Mouse (Mus musculus) retina, postnatal 7 days (tissue): Measurements from ENCODE around the gene Vps35l.

Experiments
- DNase-seq: peaks from one replicate; pipeline ENCODE4 v3.0.0-alpha.2; 2012; ENCODE audit warnings: low read depth, low spot score

Gene Vps35l

DNA sequence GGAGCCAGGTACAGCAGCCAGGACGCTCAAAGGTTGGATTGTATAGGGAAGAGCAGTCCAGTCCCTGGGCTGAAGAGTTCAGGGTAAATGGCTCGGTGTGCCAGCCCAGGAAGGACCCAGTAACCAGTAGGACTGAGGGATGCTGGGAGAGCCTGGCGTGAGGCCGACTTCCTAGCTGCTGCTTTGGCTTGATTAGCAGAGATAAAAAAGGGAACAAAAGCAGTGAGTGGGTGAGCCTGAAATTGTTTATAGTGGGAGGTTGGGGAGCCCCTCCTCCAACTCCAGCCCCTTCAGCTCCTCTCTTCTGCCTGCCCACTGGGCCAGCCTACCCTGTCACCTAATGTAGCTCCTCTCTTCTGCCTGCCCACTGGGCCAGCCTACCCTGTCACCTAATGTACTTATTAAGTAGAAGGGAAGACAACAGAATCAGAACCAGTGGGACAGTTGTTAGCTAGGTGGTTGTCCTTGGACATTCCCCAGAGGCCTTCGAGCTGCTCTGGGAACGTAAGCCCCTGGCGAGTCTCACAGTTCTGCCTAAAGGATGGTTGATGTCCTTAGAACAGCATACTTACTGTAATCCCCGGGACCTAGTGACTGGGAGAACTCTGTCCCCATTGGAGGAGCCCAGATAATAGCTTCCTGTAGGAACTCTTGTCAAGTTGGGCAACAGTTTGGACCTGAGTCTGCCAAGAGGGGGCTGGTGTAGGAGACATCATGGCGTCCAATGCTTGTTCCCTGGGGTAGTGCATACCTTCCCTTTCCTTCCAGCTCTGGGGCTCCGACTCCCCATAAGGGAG, 37.8 kb downstream of the Vps35l start:
- DNase-seq: no peak

DNA sequence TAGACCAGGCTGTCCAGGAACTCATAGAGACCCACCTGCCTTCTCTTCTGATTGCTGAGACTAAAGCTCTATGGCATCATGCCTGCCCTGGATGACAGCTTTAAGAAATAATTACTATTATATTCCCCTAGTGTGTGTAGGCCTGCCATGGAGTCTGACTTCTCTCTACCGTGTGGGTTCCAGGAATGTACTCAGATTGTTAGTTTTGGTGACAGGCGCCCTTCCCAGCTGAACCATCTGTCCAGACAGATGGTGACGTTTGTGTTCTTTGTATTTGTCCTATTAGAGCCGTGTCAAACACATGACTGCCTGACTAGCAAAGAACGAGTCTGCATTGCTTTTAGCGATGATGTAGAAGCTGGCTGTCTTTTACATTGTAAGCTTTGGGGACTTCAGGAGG, 38.5 kb downstream of the Vps35l start:
- DNase-seq: no peak

DNA sequence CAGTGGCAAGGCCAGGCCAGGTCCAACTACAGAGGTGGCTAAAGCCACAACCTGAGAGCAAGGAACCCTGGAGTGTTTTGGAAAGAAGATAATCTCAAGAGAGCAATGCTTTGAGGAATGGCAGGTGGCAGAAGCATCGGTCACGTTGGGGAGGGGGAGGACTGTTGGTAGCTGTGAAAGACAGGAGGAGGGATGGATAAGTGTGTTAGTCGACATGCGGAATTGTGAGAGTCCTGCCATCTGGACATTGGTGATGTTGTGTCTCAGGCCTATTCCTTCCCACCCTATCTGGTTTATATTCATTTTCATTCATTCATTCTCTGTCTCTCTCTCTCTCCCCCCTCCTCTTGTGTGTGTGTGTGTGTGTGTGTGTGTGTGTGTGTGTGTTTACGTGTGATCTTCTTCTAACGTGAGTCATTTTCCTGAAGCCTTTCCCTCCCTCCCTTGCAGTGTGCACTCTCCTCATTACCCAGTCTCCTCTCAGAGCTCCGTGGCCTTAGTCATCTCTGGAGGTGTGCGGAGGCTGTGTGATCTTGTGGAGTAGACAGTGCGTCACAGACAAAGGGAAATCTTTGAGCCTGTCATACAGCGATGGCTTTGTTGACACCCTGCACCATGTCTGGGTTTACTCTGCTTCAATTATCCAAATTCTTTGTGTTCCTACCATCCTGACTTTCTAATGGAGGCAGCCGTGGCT, 43.4 kb downstream of the Vps35l start:
- DNase-seq: no peak

- no peak for DNase-seq
Observed at GRCm38 (mm10) chr7:118786091-118786490, 46.1 kb downstream of the Vps35l start.

- no peak for DNase-seq
Observed at GRCm38 (mm10) chr7:118787326-118787725, 47.3 kb downstream of the Vps35l start.

- DNase-seq: no peak
Observed at GRCm38 (mm10) chr7:118788481-118788880, 48.5 kb downstream of the Vps35l start.

GRCm38 (mm10) chr7:118790292-118790691, 50.3 kb downstream of the Vps35l start:
- DNase-seq: no peak

- DNase-seq: no peak
Observed at GRCm38 (mm10) chr7:118793899-118794298, 53.9 kb downstream of the Vps35l start.

DNA sequence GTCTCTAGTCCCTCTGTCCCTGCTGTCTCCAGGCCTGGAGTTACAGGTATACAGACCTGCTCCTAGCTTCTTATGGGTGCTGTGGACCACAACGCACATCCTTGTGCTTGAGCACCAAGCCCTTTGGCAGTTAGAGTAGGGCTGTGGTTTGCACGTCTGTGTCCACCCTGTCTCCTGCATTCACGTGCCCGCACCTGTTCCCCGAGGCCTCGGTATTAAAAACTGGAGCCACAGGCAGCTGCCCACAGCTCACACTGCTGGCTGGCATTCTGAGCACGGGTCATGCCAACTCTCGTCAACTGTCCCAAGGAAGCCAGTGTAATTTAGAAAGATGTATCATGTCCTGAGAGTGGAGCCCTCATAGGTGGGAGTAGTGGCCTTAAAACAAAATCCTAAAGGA, 55.8 kb downstream of the Vps35l start:
- no peak for DNase-seq

DNA sequence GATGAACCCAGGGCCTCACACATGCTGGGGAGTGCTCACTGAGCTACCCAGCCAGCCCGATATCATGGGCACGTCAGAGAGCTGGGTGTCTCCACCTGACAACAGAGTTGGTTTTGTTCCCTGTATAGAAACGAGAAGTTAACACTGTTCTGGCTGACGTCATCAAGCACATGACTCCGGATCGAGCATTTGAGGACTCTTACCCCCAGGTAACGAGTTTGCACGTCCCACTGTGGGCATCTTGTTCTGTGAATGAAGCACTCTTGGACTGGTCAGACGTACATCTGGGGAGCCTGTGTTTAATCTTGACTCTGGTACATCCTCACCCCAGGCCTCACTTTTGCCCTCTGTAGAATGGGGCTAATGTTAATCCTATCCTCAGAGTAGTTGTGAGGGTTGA, 56.8 kb downstream of the Vps35l start:
- no peak for DNase-seq

- no peak for DNase-seq
Observed at GRCm38 (mm10) chr7:118797600-118797999, 57.6 kb downstream of the Vps35l start.

- no peak for DNase-seq
Observed at GRCm38 (mm10) chr7:118798105-118798570, 58.1 kb downstream of the Vps35l start.

- DNase-seq: no peak
Observed at GRCm38 (mm10) chr7:118800112-118800734, 60.2 kb downstream of the Vps35l start.

GRCm38 (mm10) chr7:118801791-118802190, 61.8 kb downstream of the Vps35l start:
- DNase-seq: no peak

DNA sequence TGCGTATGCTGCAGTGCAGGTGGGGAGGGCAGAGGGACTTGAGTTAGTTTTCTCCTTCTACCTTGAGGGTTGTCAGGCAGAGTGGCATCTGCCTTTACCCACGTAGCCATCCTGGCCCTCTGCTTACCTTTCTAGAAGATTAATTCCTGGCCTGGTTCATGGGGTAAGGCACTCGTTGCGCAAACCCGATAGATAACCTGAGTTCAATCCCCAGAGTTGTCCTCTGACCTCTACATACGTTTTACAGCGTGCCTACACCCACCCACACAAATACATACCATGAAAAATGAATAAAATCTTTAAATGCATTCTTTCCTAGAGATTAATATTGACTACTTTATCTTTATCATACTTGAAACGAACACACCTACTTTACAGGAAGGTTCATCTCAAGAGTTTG, 63.4 kb downstream of the Vps35l start:
- DNase-seq: no peak

GRCm38 (mm10) chr7:118806631-118807411, 66.8 kb downstream of the Vps35l start:
- no peak for DNase-seq

- DNase-seq: no peak
Observed at GRCm38 (mm10) chr7:118807899-118808298, 67.9 kb downstream of the Vps35l start.

DNA sequence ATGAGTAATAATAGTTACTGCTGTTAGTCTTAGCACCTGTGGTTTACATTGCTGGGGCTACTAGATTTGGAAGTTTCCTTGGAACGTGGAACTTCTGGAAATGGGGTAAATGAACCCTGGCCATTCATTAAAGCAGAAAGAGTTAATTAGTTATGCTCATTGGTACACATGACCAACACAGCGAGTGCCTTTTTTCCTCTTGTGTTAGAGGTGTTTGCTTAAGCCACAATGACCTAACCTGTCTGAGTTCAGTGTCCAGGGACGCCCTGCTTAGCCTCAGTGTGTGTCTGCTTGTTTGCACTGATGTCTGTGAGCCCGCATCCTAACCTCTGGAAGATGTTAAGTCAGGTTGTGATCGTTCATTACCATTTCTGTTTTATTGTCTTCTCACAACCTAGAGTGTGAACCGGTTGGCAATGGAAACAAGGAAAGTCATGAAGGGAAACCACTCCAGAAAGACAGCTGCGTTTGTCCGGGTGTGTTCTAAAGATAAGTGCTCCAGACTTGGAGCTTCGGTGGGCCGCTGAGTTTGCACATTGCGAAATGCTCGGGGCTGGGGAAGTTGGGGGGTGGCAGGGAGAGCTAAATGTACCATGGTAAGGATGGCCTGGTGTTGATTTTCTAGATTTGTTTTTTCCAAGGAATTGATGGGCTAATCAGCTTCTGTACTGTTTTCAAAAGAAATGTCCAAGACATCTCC, 71.5 kb downstream of the Vps35l start:
- DNase-seq: no peak

- no peak for DNase-seq
Observed at GRCm38 (mm10) chr7:118813592-118813991, 73.6 kb downstream of the Vps35l start.

GRCm38 (mm10) chr7:118816275-118816674, 76.2 kb downstream of the Vps35l start:
- DNase-seq: no peak

DNA sequence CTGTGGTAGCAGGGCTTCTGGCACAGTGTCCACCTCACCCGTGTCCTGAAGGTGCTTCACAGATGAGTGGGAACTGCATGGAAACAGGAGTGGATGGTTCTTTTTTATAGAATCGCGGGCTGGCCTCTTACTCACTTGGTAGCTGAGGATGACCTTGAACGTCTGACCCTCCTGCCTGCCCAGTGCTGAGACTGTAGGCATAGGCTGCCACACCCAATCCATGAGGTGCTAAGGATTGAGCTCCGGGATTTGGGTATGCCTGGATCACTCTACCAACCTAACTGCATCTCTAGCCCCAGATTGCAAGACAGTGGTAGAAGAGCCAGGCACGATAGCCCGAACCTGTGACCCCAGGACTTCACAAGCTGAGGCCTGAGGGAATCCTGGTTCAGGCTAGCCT, 77.7 kb downstream of the Vps35l start:
- DNase-seq: no peak
